Mouse (Mus musculus) ES-E14 (cell line): ENCODE measurements around the gene Pigv.

Experiments
- CHD2 ChIP-seq: IDR thresholded peaks from 2 replicates; pipeline ENCODE4 v1.6.1; 2014; ENCODE audit warnings: mild to moderate bottlenecking, low read depth, low read length, inconsistent platforms
- HCFC1 ChIP-seq: IDR thresholded peaks from 2 replicates; pipeline ENCODE4 v1.6.1; 2012; ENCODE audit warnings: low read length, inconsistent platforms, borderline replicate concordance; ENCODE audit not compliant: insufficient read depth
- MAFK ChIP-seq: IDR thresholded peaks from 2 replicates; pipeline ENCODE4 v1.6.1; 2014; ENCODE audit warnings: mild to moderate bottlenecking, low read depth, low read length, inconsistent platforms; ENCODE audit not compliant: insufficient read depth
- ZC3H11A ChIP-seq: IDR thresholded peaks from 2 replicates; pipeline ENCODE4 v1.6.1; 2012; ENCODE audit warnings: low read depth, mild to moderate bottlenecking, inconsistent platforms, low read length, borderline replicate concordance
- ZNF384 ChIP-seq: IDR thresholded peaks from 2 replicates; pipeline ENCODE4 v1.6.1; 2012; ENCODE audit warnings: low read depth, low read length, inconsistent platforms

DNA sequence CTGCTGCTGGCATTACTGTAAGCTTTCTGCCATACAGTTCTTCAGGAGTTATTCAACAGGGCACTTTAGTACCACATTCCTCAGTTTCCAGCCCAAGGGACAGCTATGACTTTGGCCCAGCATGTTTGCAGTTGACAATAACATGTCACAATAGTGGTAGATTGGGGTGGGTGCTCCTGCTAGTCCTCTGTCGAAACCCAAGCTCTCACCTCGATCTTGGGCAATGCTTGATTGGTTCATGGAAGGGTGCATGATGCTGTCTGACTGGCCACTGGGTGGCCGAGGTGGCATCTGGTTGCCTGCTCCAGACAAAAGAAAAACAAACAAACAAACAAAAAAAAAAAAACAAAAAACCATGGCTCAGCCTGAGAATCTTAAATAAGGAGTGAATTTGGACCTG lies 22.9 kb upstream of the Pigv start:
- TF ChIP-seq ZNF384 = no peak
- TF ChIP-seq ZC3H11A = no peak
- no peak for TF ChIP-seq MAFK
- no peak for TF ChIP-seq CHD2
- no peak for TF ChIP-seq HCFC1
